Comparison of ENCODE assay signal across 9 mouse cellular contexts in the genomic region with DNA sequence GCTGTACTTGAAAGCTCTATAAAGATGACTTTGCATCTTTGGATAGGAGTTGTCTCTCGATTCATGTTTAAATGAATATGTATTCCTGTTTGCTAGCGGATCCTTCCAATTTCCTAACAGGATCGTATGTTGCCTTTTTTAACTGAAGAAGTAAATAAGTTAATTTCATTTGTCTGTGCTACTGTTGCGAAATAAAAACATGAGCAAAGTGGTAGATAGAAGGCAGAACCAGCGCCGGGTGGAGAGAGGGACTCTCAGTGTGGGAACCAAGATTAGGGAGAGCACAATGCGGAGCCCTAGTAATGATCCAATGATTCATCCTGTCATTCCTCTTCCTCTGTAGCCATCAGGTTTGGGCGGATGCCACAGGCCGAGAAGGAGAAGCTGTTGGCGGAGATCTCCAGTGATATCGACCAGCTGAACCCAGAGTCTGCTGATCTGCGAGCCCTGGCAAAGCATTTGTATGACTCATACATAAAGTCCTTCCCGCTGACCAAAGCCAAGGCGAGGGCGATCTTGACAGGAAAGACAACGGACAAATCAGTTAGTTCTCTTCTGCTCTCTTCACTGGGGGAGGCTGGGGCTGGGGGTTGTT.
DNase-seq lines count a peak whose midpoint lies in the region; ATAC-seq lines count a peak whose summit lies in the region.
"Had no signal": no experiment of that assay in that cellular context is flagged by ENCODE, and none has a peak within 500 bp of the region (broad histone marks: within the 10 kb centered on the region; RNA-seq: fewer than 3 reads in every experiment).

No protein-coding gene starts in this region.

- H3K36me3 ChIP-seq in forebrain, embryonic 12.5 days (replicated peaks) = no peaks in the 10 kb centered on the region
- H3K36me3 ChIP-seq: liver, embryonic 15.5 days had no signal

- 92% methylated on average over 16 of the region's 16 CpGs for WGBS in forebrain, embryonic 12.5 days

- ATAC-seq in forebrain, embryonic 12.5 days (ENCODE audit: low FRiP score) = no peak

- peak; percentile 42 for DNase-seq in left cerebral cortex, postnatal 4 days
- no peak for DNase-seq in left cerebral cortex, postnatal 10 days (ENCODE audit: extremely low spot score in 1 of 2, low spot score in 2 of 2)
- peak; percentile 53 to 67 for DNase-seq in gastrocnemius, adult 8-10 months (ENCODE audit: low spot score in 2 of 2)
- DNase-seq in kidney, adult 9 months = peak; percentile 77
- DNase-seq in ovary, postnatal 36 days (ENCODE audit: low spot score) = peak; percentile 60
- DNase-seq in left cerebral cortex, adult 11 months (ENCODE audit: low spot score) = no peak
- no peak for DNase-seq in frontal cortex, postnatal 25 days (ENCODE audit: low spot score in 2 of 2)

- intact Hi-C loops in left cerebral cortex, postnatal 4 days (cut with DNase I) = no loop called here
- intact Hi-C loops in left cerebral cortex, postnatal 10 days (cut with DNase I) = no loop called here

- H3K4me1 ChIP-seq in forebrain, embryonic 12.5 days = peaks cover 3% of the 10 kb centered on the region; the same call in 1 of the 2 replicates

- H3K9me3 ChIP-seq in forebrain, embryonic 12.5 days = no peaks in the 10 kb centered on the region
- H3K9me3 ChIP-seq: liver, embryonic 15.5 days had no signal

- no peak overlapping the region for H3K27ac ChIP-seq in forebrain, embryonic 12.5 days
- H3K27ac ChIP-seq: liver, embryonic 15.5 days had no signal

- H3K27me3 ChIP-seq in forebrain, embryonic 12.5 days = no peaks in the 10 kb centered on the region
- H3K27me3 ChIP-seq: liver, embryonic 15.5 days had no signal

- H3K4me2 ChIP-seq in forebrain, embryonic 12.5 days = no peak overlapping the region
- H3K4me2 ChIP-seq: liver, embryonic 15.5 days had no signal

- no peak overlapping the region for H3K9ac ChIP-seq in forebrain, embryonic 12.5 days
- H3K9ac ChIP-seq: liver, embryonic 15.5 days had no signal

- no peak overlapping the region for H3K4me3 ChIP-seq in forebrain, embryonic 12.5 days (replicated peaks)
- H3K4me3 ChIP-seq: liver, embryonic 15.5 days had no signal

Comparison
In these comparisons a context has a peak if more than half of its experiments do, and no peak if none do; other contexts are left out.
1. DNase-seq: peak in left cerebral cortex, postnatal 4 days (single experiment), gastrocnemius, adult 8-10 months (2 of 2), kidney, adult 9 months (single experiment) and ovary, postnatal 36 days (single experiment); none in left cerebral cortex, postnatal 10 days (0 of 2), left cerebral cortex, adult 11 months (single experiment) and frontal cortex, postnatal 25 days (0 of 2).